23 mouse cellular contexts compared by ENCODE assay signal in the genomic region with DNA sequence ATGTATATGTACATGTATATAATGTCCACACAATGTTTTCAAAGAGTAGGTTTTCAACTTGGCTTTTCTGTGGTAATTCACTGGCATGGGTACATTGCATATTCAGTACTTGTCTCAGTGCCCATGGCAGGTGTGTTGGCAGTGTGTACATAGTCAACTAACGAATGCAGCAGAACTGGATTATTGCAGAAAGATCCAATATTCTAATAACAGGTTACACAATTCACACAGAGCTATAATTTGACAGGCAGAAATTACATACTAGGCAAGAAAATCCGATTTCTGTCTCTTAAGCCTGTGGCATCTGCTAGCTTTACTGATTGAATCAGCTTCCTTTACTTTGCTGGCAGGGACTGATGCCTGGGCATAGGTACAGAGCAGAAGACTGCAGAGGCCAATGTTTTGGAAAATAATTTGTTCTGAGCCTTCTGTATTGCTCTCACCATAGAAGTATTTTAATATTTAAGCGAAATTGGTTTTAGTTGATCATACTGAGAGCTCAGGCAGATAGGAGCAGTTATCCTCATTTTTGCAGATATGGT.
DNase-seq lines count a peak whose midpoint lies in the region; ATAC-seq and TF ChIP-seq lines count a peak whose summit lies in the region.
"Had no signal": no experiment of that assay in that cellular context is flagged by ENCODE, and none has a peak within 500 bp of the region (broad histone marks: within the 10 kb centered on the region; RNA-seq: fewer than 3 reads in every experiment).

No protein-coding gene starts in this region.

- H3K36me3 ChIP-seq in forebrain, embryonic 15.5 days = no peaks in the 10 kb centered on the region
- no peaks in the 10 kb centered on the region for H3K36me3 ChIP-seq in forebrain, embryonic 12.5 days (replicated peaks)
- H3K36me3 ChIP-seq: embryonic facial prominence, embryonic 12.5 days; embryonic facial prominence, embryonic 15.5 days; intestine, embryonic 15.5 days had no signal

- H3K4me1 ChIP-seq in forebrain, embryonic 15.5 days = no peaks in the 10 kb centered on the region
- H3K4me1 ChIP-seq in forebrain, embryonic 12.5 days = no peaks in the 10 kb centered on the region
- H3K4me1 ChIP-seq: embryonic facial prominence, embryonic 12.5 days; embryonic facial prominence, embryonic 15.5 days; intestine, embryonic 15.5 days had no signal

- peak; percentile 68 for ATAC-seq in forebrain, embryonic 15.5 days (replicated peaks)
- no peak for ATAC-seq in forebrain, embryonic 12.5 days (ENCODE audit: low FRiP score)
- ATAC-seq: CD4-positive, CD25-positive, alpha-beta regulatory T cell, adult 4 months; intestine, embryonic 15.5 days had no signal

- H3K27ac ChIP-seq in forebrain, embryonic 15.5 days (replicated peaks) = no peak overlapping the region
- no peak overlapping the region for H3K27ac ChIP-seq in forebrain, embryonic 12.5 days
- H3K27ac ChIP-seq: embryonic facial prominence, embryonic 12.5 days; embryonic facial prominence, embryonic 15.5 days; gastrocnemius, adult 2 months; hindbrain, embryonic 14.5 days; intestine, embryonic 15.5 days had no signal

- 61% methylated on average over 3 of the region's 3 CpGs for WGBS in forebrain, embryonic 15.5 days
- WGBS in forebrain, embryonic 12.5 days = 82% methylated on average over 3 of the region's 3 CpGs

- peak; percentile 11 for DNase-seq in brain, adult 2 months (ENCODE audit: low read depth, low spot score)
- DNase-seq in brain, embryonic 14.5 days (ENCODE audit: low read depth) = peak; percentile 8
- DNase-seq in telencephalon, adult 2 months (ENCODE audit: low read depth, low spot score) = peak; percentile 4
- DNase-seq in left cerebral cortex, postnatal 36 days (ENCODE audit: low spot score in 2 of 2) = no peak
- DNase-seq: adrenal gland, adult 2 months; adrenal gland, postnatal 14 days; cerebellum, adult 2 months; cerebellum, adult 9-11 months; cerebellum, postnatal 25 days; gastrocnemius, adult 2 months; gastrocnemius, postnatal 14 days; heart, adult 11 months; kidney, adult 11 months; kidney, adult 8-10 months had no signal

- intact Hi-C loops in left cerebral cortex, postnatal 36 days (cut with DNase I) = no loop called here

- H3K4me2 ChIP-seq in forebrain, embryonic 15.5 days (replicated peaks) = no peak overlapping the region
- no peak overlapping the region for H3K4me2 ChIP-seq in forebrain, embryonic 12.5 days
- H3K4me2 ChIP-seq: embryonic facial prominence, embryonic 12.5 days; embryonic facial prominence, embryonic 15.5 days; heart, embryonic 11.5 days; hindbrain, embryonic 14.5 days; intestine, embryonic 15.5 days had no signal

- H3K4me3 ChIP-seq in forebrain, embryonic 15.5 days = no peak overlapping the region
- H3K4me3 ChIP-seq in forebrain, embryonic 12.5 days (replicated peaks) = no peak overlapping the region
- H3K4me3 ChIP-seq: embryonic facial prominence, embryonic 12.5 days; embryonic facial prominence, embryonic 15.5 days; erythroblast, embryonic 14.5 days; gastrocnemius, adult 2 months; intestine, embryonic 15.5 days had no signal

- H3K27me3 ChIP-seq in forebrain, embryonic 15.5 days = no peaks in the 10 kb centered on the region
- H3K27me3 ChIP-seq in forebrain, embryonic 12.5 days = no peaks in the 10 kb centered on the region
- H3K27me3 ChIP-seq: embryonic facial prominence, embryonic 12.5 days; embryonic facial prominence, embryonic 15.5 days; intestine, embryonic 15.5 days had no signal

- no peaks in the 10 kb centered on the region for H3K9me3 ChIP-seq in forebrain, embryonic 15.5 days
- no peaks in the 10 kb centered on the region for H3K9me3 ChIP-seq in forebrain, embryonic 12.5 days
- H3K9me3 ChIP-seq: embryonic facial prominence, embryonic 12.5 days; embryonic facial prominence, embryonic 15.5 days; intestine, embryonic 15.5 days had no signal

- no peak for TF ChIP-seq POLR2A in brain, embryonic 14.5 days (IDR thresholded peaks at IDR 0.05; ENCODE audit: borderline replicate concordance, extremely low read depth, insufficient read depth, insufficient read length, poor library complexity, severe bottlenecking)

- no peak for TF ChIP-seq CTCF in brain, embryonic 14.5 days (IDR thresholded peaks at IDR 0.05; ENCODE audit: borderline replicate concordance, extremely low read depth, insufficient read depth, insufficient read length)

- H3K9ac ChIP-seq in forebrain, embryonic 15.5 days (replicated peaks) = no peak overlapping the region
- no peak overlapping the region for H3K9ac ChIP-seq in forebrain, embryonic 12.5 days
- H3K9ac ChIP-seq: embryonic facial prominence, embryonic 12.5 days; embryonic facial prominence, embryonic 15.5 days; hindbrain, embryonic 14.5 days; intestine, embryonic 15.5 days had no signal

Comparison
In these comparisons a context has a peak if more than half of its experiments do, and no peak if none do; other contexts are left out.
1. DNase-seq: peak in brain, adult 2 months (single experiment), brain, embryonic 14.5 days (single experiment) and telencephalon, adult 2 months (single experiment); none in left cerebral cortex, postnatal 36 days (0 of 2).